Mouse (Mus musculus): Measurements from ENCODE around the gene Gabrg3. TPM values are rescaled to one million over a fixed set of nuclear protein-coding genes. Genes with fewer than 3 reads are reported as not detected.

The Gabrg3 gene
- total and polyA plus RNA-seq, 3 experiments = not detected

GRCm38 (mm10) chr7:57278841-57279240, 108.1 kb downstream of the Gabrg3 start:
- DNase-seq (ENCODE audit: extremely low read depth) = no peak
- Histone ChIP-seq H3K4me1 (ENCODE audit: control insufficient read depth in 1 of 2, insufficient read depth in 2 of 2) (no peaks in the 10 kb centered on the region), H3K9me3 (replicated peaks; ENCODE audit: low read length) (peaks cover 71% of the 10 kb centered on the region), H3K36me3 (replicated peaks in 1 of 2; ENCODE audit: control insufficient read depth in 1 of 2, insufficient read depth in 1 of 2, low read length in 1 of 2) (no peaks in the 10 kb centered on the region), H3K4me3 (replicated peaks in 1 of 3; ENCODE audit: low read depth in 2 of 3, low read length in 2 of 3, poor library complexity in 1 of 3) (no peak overlapping the region), H3K9ac (ENCODE audit: insufficient read depth, low read depth) (no peak overlapping the region), H3K27me3 (replicated peaks) (no peaks in the 10 kb centered on the region), H3K27ac (ENCODE audit: insufficient read depth, low read depth) (no peak overlapping the region), H3K79me2 (replicated peaks; ENCODE audit: control insufficient read depth, extremely low read depth, insufficient read depth, poor library complexity, severe bottlenecking) (no peaks in the 10 kb centered on the region), H3K4me2 (ENCODE audit: insufficient read depth, low read depth, poor library complexity, severe bottlenecking) (no peak overlapping the region)
- dilution Hi-C loops (cut with MboI; ENCODE audit: extremely low pct_ligation_motif_present, extremely low pct_unique_long_range_greater_than_20kb, low sequenced_read_pairs) = no loop called here
- in situ Hi-C loops (cut with MboI; ENCODE audit: low pct_ligation_motif_present, low pct_unique_long_range_greater_than_20kb, low sequenced_read_pairs) = no loop called here
- no peak for TF ChIP-seq BHLHE40 (IDR thresholded peaks at IDR 0.05; ENCODE audit: low read depth, low read length)
- no peak for TF ChIP-seq HCFC1 (IDR thresholded peaks at IDR 0.05; ENCODE audit: low read depth, low read length)
- no peak for TF ChIP-seq ETS1 (conservative IDR thresholded peaks at IDR 0.05; ENCODE audit: low read depth, low read length)
- TF ChIP-seq ZC3H11A (IDR thresholded peaks at IDR 0.05; ENCODE audit: low read depth, low read length) = no peak
- TF ChIP-seq IRF4 (IDR thresholded peaks at IDR 0.05; ENCODE audit: low read depth, low read length) = no peak
- TF ChIP-seq NELFE (IDR thresholded peaks at IDR 0.05; ENCODE audit: low read depth, low read length) = no peak
- no peak for TF ChIP-seq MYC (IDR thresholded peaks at IDR 0.05; ENCODE audit: low read depth, low read length)
- TF ChIP-seq CTCF (conservative IDR thresholded peaks at IDR 0.05 in 1 of 2, IDR thresholded peaks at IDR 0.05 in 1 of 2; ENCODE audit: low read depth in 2 of 2, low read length in 2 of 2) = no peak
- TF ChIP-seq MXI1 (IDR thresholded peaks at IDR 0.05; ENCODE audit: low read depth, low read length) = no peak

- in situ Hi-C loops (cut with MboI; ENCODE audit: low pct_ligation_motif_present, low pct_unique_long_range_greater_than_20kb, low sequenced_read_pairs) = no loop called here
- H3K36me3 ChIP-seq (replicated peaks in 1 of 2; ENCODE audit: control insufficient read depth in 1 of 2, insufficient read depth in 1 of 2, low read length in 1 of 2) = no peaks in the 10 kb centered on the region
- TF ChIP-seq USF2 (conservative IDR thresholded peaks at IDR 0.05; ENCODE audit: low read depth, low read length) (no peak), POLR2AphosphoS2 (IDR thresholded peaks at IDR 0.05; ENCODE audit: low read depth, low read length) (no peak), MAZ (IDR thresholded peaks at IDR 0.05; ENCODE audit: low read depth, low read length) (no peak), RAD21 (IDR thresholded peaks at IDR 0.05; ENCODE audit: low read depth, low read length) (no peak), RCOR1 (conservative IDR thresholded peaks at IDR 0.05; ENCODE audit: low read depth, low read length) (no peak), HCFC1 (IDR thresholded peaks at IDR 0.05; ENCODE audit: low read depth, low read length) (no peak), ZC3H11A (IDR thresholded peaks at IDR 0.05; ENCODE audit: low read depth, low read length) (no peak), POLR2A (IDR thresholded peaks at IDR 0.05; ENCODE audit: low read depth, low read length) (no peak), SMC3 (IDR thresholded peaks at IDR 0.05; ENCODE audit: low read depth, low read length) (no peak), ZKSCAN1 (IDR thresholded peaks at IDR 0.05; ENCODE audit: borderline replicate concordance, low read depth, low read length) (no peak)
Measured at GRCm38 (mm10) chr7:57260201-57260600, 126.8 kb downstream of the Gabrg3 start.

More at GRCm38 (mm10) chr7:57260201-57260600, 126.8 kb downstream of the Gabrg3 start:
- Histone ChIP-seq H3K4me2 (ENCODE audit: insufficient read depth, low read depth, poor library complexity, severe bottlenecking) (no peak overlapping the region), H3K9me3 (replicated peaks; ENCODE audit: low read length) (peaks cover 34% of the 10 kb centered on the region), H3K4me1 (ENCODE audit: control insufficient read depth in 1 of 2, insufficient read depth in 2 of 2) (no peaks in the 10 kb centered on the region), H3K27ac (ENCODE audit: insufficient read depth, low read depth) (no peak overlapping the region), H3K4me3 (replicated peaks in 1 of 3; ENCODE audit: low read depth in 2 of 3, low read length in 2 of 3, poor library complexity in 1 of 3) (no peak overlapping the region), H3K27me3 (replicated peaks) (no peaks in the 10 kb centered on the region), H3K79me2 (replicated peaks; ENCODE audit: control insufficient read depth, extremely low read depth, insufficient read depth, poor library complexity, severe bottlenecking) (no peaks in the 10 kb centered on the region), H3K9ac (ENCODE audit: insufficient read depth, low read depth) (no peak overlapping the region)
- dilution Hi-C loops (cut with MboI; ENCODE audit: extremely low pct_ligation_motif_present, extremely low pct_unique_long_range_greater_than_20kb, low sequenced_read_pairs) = no loop called here
- DNase-seq (ENCODE audit: extremely low read depth) = no peak

Data from CH12.LX (cell line).